Mouse (Mus musculus) CD4-positive, CD25-positive, alpha-beta regulatory T cell, adult 4 months (primary cell): ENCODE measurements around the gene Stam2. TPM values are rescaled to one million over a fixed set of nuclear protein-coding genes. Genes with fewer than 3 reads are reported as not detected.

Experiments
- ATAC-seq: one replicate; pipeline ENCODE4 v1.8.0; 2017
- polyA plus RNA-seq, 2 experiments: library from polyadenylated mRNA; unstranded; fragments of 100-300 nt; shearing (Covaris generic); gene quantifications; one replicate each; pipeline ENCODE4 v1.2.1; 2017

Stam2 gene
- polyA plus RNA-seq, 2 experiments from 2014 or later, result 39.3 to 47.8 TPM

- no peak for ATAC-seq
These were observed 21.7 kb downstream of the Stam2 start for GRCm38 (mm10) chr2:52720231-52721025.

DNA sequence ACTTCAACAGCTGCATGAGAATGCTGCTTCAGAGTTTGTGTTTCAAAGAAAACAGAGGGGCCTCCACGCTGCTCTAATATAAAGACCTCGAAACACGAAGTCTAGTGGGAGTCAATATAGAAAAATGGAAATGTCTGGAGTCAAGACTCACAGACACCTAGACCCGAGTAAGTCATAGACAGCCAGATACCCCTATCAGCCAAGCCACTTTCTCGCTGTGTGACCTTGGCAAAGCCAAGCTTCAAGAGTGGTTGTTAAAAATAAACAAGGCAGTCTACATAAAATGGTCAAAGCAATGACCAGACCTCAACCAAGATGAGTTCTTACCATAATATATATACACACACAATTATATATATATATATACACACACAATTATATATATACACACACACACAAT is 25.0 kb downstream of the Stam2 start:
- no peak for ATAC-seq

DNA sequence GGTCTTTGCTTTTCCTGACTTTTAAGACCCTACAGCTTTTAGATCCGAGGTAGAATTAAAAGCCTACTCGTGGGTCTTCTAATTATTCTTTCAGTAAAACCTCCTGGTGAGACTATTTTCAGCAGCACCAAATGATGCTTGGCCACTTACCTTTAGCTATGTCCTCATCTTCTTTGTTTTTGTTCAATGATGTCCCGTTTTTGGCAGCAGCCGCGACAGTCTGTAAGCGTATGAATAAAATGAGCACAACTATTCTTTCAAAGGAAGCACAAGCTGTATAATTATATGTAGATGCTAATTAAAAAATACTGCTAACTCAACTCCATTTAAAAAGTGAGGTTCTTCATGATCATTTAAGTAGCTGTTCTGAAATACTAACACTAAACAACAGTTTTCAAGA is 26.5 kb downstream of the Stam2 start:
- no peak for ATAC-seq

- ATAC-seq, result no peak
These were observed 28.0 kb downstream of the Stam2 start for GRCm38 (mm10) chr2:52714111-52714510.

DNA sequence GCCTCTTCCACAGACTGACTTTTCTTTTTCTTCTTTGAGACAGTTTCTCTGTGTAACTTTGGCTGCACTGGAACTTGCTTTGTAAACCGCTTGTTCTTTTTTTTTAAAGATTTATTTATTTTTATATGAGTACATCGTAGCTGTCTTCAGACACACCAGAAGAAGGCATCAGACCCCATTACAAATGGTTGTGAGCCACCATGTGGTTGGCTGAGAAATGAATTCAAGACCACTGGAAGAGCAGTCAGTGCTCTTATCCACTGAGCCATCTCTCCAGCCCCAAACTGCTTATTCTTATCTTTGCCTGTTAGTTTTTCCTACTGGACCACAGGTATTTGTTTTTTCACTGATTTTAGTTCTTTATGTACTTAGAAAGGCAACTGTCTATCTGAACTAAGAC is 31.3 kb downstream of the Stam2 start:
- no peak for ATAC-seq

DNA sequence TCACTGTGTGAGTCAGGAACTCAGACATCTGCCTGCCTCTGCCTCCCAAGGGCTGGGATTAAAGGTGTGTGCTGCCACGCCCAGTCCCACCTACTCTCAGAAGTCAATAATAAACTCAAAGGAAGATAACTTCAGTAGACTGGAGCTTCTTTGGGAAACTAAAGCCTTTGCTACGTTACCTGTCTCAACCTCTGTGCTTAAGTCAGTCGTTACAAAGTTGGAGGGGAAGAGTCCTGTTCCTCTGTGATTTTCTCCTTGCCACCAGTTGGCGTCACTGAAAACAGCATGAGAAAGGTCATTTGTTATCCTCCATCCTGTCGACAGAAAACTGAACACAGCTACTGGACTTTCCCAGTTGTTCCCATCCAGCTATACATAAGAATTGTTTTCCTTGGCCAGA is 32.7 kb downstream of the Stam2 start:
- ATAC-seq, result no peak

DNA sequence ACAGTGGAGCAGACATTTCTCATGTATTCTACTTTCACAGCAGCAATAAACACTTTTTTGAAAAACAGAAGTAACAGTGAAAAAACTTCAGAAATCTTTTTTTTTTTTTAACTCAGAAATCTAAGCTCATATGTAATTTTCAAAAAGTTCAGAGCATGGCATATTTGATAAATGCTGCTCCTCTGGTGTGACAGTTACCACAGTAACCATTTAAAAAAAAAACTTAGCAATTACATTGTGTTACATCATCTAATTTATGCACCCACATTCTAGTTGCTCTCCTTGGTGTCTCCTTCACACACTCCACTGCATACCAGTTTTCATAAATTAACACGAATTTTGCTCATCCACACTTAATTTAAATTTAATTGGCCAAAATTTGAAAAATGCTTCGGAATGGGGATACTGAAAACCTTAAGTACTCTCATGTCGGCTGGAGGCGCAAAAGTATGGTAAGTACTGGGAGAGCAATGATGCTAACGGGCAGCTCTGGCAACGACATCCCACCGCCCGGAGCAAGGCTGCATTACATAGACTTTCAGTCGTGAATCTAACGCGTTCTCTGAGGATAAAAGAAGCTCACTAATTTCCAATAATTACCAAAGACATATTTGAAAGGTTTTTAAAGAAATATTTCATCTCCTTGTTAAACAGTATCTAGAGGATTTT is 40.6 kb downstream of the Stam2 start:
- ATAC-seq, result no peak

- no peak for ATAC-seq
These were observed 41.7 kb downstream of the Stam2 start for GRCm38 (mm10) chr2:52700352-52700751.

- ATAC-seq, result no peak
These were observed 47.5 kb downstream of the Stam2 start for GRCm38 (mm10) chr2:52694604-52695003.

DNA sequence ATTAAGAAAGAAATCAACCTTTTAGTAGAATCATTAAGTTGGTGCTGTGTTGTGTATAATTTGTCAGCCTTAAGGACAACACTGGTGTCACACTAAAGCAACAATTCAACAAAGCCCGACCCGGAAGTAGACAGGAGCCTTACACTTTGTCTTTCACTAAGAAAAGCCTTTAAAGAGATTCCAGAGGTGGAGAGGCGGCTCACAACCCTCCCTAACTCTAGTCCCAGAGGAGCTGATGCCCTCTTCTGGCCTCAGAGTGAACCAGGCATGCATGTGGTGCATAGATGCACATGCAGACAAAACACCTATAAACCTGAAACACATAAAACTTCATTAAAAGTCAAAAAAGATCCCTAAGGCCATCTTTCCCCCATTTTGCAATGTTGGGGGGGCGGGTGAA is 50.3 kb downstream of the Stam2 start:
- ATAC-seq, result no peak

- ATAC-seq, result no peak
These were observed 55.5 kb downstream of the Stam2 start for GRCm38 (mm10) chr2:52686601-52687000.

DNA sequence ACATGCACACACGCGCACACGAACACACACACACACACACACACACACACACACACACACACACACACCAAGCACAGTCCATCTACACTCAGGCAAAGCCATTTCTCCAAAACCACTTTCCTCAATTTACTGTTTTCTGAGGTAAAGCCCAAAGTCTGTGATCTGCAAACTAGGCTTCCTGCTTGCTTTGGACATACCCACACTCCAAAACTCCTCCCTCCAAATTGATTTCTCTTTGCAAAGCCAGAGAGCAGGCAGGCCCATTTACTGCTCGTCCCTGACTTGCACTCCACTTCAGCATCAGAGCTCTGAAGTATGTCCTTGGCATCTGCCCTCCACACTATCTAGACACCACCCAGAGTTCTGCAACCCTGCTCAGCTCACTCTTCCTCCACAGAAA is 64.5 kb downstream of the Stam2 start:
- no peak for ATAC-seq

- no peak for ATAC-seq
These were observed 65.2 kb downstream of the Stam2 start for GRCm38 (mm10) chr2:52676913-52677303.

DNA sequence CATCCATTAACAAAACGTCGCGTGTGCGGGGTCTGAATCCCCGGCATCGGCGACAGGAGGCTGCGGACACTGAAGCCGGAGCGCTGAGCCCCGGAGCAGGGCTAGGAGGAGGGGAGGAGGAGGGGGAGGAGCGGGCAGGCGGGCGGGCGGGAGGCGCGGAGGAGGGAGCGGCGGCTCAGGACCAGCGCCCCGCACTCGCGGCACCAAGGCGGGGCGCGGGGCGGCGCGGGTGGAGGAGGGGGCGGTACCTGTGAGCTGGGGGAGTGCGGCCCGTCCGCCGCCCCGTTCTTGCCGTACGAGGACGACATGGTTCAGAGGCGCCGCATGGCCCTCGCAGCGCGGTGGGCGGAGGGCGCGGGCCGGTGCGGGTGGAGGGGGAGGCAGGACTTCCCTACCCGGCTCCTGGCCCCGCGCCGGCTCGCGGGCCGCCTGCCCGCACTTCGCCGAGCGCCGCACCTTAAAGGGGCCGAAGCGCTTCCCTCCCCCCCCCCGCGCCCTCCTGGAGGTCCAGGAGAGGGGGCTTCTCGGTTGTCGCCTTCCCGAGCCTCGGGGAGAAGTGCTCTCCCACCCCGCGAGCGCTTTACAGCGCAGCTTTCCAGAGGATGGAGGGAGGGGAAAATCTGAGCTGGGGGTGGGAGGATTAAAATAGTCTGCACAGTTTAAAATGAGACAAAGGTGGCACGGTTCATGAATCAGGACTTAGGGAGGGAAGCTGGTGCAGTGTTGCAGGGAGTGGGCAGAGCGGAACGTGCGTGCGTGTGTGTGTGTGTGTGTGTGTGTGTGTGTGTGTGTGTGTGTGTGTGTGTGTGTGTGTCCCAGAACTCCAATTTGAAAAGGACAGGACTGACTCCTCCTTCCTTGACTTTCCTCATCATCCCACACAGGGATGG is 65.8 kb downstream of the Stam2 start, which contains the start of gene Cacnb4:
Gene Cacnb4, minus strand, starts transcription at position 809 of the 890 bp plus-strand sequence.
- no peak for ATAC-seq

DNA sequence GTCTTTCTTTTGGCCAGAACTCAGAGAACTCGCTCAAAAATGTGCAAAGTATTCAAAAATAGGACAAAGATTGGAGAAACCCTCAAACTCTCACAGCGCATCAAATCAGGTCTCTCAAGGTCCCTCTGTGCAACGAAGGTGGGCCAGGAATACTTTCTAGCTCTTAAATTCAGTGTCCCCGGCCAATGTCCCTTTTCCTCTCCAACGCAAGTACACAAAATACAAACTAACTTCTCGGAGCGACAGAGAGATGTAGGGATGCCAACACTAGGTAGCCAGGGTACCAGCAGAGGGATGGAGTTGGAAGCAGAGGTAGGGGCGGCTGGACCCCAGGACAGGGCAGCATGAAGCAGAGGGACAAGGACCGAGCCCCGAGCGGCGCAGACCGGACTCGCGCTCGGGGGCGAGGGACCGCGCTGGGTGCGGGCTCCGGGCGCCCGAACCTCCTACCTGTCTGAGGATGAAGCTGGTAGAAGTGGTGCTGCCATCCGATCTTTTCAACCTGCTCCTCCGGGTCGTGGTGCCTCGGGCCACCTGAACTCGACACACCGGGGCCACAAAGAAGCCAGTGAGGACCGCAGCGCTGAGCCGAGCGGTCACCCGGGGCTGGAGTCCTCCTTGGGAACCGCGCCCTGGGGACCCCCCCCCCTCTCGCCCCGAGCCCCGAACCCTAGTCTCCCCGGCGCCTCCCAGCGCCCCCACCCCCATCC is 66.6 kb downstream of the Stam2 start:
- ATAC-seq, result no peak

GRCm38 (mm10) chr2:52674886-52675277 is 67.2 kb downstream of the Stam2 start:
- no peak for ATAC-seq

DNA sequence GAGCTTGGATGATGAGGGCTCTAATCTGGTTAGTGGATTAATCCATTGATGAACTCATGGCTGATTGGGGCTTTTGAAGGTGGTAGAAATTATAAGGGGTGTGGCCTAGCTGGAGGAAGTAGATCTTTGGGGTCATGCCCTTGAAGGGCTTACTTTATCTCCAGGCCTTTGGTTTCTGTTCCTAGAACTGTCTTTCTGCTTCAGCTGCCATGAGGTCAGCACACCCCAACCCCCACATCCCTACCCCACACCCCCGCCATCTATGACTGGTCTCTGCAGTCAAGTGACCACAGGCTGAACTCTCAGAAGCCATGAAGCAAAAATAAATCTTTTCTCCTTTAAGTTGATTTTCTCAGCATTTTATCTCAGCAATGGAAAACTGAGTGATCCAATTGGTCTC is 68.9 kb downstream of the Stam2 start:
- no peak for ATAC-seq

- ATAC-seq, result no peak
These were observed 71.3 kb downstream of the Stam2 start for GRCm38 (mm10) chr2:52670733-52671132.

DNA sequence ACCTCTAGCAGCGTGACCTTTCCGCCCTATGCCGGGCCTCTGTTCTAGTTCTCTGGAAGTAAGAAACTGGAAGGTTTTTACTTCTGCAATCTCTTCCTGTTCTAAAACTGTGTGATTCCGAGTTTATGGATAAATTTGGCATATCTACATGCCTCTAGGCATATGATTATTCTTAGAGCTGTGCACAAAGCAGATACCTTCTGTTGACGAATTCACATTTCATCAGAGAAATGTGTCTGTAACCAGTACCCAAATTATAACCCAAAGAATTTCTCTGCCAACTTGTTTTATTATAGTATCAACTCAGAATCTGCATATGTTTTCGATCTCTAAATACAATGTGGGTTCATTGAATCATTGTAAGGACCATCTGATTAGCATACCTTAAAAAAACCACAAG is 73.6 kb downstream of the Stam2 start:
- no peak for ATAC-seq

DNA sequence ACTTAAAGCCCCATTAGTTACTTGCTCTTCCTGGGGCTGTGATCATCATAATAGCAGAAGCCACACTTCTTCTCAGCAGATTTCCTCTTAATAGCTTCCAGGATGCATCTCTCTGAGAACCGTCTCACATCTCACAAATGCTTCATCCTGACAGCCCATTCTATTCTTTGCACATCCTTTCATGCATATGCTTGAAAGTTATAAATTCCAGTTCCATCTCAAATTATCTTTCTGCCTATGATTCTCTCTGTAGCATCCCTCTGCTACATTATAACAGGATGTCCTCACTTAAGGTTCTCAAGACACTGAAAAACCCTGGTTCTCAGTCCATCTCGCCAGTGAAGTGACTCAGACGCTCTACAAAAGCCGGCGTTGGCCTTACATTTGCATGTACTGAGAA is 85.4 kb downstream of the Stam2 start:
- no peak for ATAC-seq

GRCm38 (mm10) chr2:52654541-52654940 is 87.5 kb downstream of the Stam2 start:
- ATAC-seq, result no peak

DNA sequence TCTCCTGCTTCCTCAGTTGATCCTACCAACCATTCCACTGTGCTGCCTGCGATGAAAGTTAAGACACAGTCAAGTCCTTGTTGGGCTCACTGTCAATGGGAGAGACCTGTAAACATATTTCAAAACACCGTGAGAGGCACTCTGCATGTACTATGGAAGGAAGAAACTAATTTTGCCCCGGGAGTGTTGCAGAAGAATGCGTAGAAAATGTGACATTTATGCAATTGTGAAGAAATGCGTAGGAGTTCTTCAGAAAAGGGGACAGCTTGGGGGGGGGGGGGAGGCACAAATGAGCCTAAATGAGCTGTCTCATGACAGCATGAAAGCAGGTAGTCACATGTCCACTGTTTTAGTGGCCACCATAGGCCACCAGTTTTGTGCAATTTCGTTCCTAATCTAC is 90.5 kb downstream of the Stam2 start:
- ATAC-seq, result no peak
